Mouse (Mus musculus) thymus, postnatal 0 days (tissue): ENCODE data around the gene Slc2a9. TPM values are rescaled to one million over a fixed set of nuclear protein-coding genes. Genes with fewer than 3 reads are reported as not detected.

ENCODE experiments used
- DNase-seq: peaks from one replicate; pipeline ENCODE4 v3.0.0-alpha.2; 2015; ENCODE audit warnings: low spot score
- polyA plus RNA-seq: library from polyadenylated mRNA; unstranded; fragments of >200 nt; fragmentation: Nextera tagmentation; extraction: Ambion mirVana; gene quantifications from 2 replicates; pipeline ENCODE4 v1.2.1, GENCODE M21; 2015

Gene Slc2a9
- 4.7 and 5.2 TPM in 2 replicates for polyA plus RNA-seq

DNA sequence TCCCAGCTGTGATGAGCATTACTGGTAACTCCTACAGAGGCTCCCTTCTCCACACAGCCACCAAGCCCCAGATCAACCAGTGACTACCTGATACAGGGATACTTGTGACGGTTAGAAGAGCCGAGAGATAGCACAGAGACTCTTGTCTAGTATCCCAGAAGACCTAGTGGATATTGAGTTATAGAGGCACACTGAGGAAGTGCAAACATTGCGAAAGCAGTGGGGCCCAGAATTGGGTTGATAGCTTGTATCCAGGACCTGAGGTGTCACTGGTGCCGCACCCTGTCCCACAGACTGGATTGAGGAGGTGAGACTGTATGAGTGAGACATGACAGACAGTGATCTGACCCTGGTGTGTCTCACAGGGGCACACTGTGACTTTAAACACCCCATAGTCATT, at the start of gene Slc2a9:
Slc2a9 (minus strand) TSS at position 152 of the 400 bp plus-strand sequence.
- no peak for DNase-seq

DNA sequence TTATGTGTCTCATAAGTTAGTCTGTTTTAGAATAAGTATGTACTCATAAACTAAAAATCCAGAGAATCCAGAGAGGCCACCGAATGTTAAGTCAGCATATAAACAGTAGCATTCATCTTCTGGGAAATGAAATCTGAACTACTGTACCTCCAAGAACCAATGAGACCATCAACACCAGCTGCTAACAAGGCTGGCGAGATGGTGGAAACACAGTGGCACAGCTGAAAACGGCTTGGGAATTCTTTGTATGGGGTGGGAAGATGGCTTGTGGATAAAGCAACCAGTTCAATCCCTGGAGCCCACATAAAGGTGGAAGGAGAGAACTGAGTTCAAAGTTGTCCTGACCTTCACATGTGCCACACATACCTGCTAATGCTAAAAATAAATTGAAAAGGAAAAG, 49.7 kb upstream of the Slc2a9 start:
- no peak for DNase-seq

- no peak for DNase-seq
Observed at GRCm38 (mm10) chr5:38550221-38550768, 47.4 kb upstream of the Slc2a9 start.

DNA sequence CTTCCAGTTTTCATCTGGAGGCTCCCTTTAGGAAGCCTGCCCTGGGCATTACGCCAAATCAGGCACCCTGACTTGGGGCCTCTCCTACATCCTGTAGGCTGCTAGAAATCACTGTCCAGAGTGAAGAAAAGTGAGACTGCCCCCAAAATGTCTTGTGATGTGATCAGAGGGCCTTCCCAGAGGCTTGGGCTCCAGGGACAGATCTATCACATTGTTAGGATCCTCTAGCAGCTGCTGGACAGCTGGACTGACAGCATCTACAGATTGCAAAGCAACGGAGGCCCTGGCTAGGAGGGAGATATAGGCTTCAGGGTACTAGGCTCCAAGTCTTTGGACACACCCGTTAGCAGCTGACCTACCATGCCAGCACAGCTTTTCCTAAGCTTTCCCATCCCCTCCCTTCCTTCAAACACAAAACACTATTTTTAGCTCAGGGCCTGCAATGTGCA, 46.5 kb upstream of the Slc2a9 start:
- no peak for DNase-seq

- DNase-seq = no peak
Observed at GRCm38 (mm10) chr5:38547375-38547774, 44.4 kb upstream of the Slc2a9 start.

GRCm38 (mm10) chr5:38544423-38545415, 41.8 kb upstream of the Slc2a9 start:
- no peak for DNase-seq

GRCm38 (mm10) chr5:38543496-38544217, 40.7 kb upstream of the Slc2a9 start:
- DNase-seq = no peak

DNA sequence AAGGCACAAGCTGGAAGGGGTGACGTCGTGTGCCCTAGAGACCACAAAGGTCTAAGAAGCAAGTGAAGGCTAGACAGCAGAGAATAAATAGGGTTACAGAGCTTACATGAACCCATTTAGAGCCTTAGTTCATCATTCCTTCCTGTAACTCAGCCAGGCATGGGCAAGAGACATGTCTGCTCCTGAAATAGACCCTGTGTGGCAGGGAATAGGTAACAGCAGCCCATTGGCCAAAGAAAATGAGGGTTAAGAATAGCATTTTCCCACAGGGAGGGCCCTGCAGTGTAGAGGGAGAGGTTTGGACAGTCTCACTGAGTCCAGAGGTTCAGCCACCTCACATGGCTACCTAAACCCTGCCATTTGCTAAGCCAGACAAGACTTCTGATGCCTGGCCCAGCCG, 38.8 kb upstream of the Slc2a9 start:
- no peak for DNase-seq

GRCm38 (mm10) chr5:38540898-38541297, 38.0 kb upstream of the Slc2a9 start:
- DNase-seq = no peak

DNA sequence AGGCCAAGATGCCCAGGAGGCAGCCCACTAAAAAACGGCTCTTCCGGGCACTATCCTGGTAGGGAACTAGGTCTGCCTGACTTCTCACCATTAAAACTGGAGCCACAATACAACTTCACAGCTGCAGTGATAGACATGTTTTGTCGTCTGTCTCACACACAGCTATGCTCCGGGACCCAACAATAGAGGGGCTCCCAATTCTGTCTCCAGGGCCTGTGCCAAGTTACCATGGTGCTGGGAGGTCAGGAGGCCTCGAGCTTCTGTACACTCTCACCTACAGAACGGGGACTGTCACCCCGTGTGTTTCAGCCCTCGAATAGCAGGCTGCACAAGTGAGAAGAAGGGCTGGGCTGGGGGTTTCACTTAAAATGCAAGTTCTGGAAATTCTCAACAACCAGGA, 35.6 kb upstream of the Slc2a9 start:
- no peak for DNase-seq

DNA sequence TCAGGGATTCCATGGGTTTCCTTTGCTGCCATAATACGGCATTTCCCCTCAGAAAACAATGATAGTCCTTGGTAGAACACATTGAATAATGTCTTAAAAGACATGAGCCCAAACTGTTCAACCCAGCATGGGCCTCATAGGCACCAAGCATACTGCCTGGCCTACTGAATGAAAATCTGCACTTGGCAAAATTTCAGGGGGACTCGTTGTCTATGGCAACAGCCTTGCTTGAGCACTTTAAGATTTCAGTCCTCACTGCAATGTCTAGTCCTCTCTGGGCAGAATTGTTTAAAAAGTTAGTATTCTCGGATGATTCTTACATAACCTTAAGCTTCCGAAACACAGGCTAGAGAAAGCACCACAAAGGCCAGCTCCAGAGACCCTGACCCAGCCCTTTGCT, 34.9 kb upstream of the Slc2a9 start:
- no peak for DNase-seq

DNA sequence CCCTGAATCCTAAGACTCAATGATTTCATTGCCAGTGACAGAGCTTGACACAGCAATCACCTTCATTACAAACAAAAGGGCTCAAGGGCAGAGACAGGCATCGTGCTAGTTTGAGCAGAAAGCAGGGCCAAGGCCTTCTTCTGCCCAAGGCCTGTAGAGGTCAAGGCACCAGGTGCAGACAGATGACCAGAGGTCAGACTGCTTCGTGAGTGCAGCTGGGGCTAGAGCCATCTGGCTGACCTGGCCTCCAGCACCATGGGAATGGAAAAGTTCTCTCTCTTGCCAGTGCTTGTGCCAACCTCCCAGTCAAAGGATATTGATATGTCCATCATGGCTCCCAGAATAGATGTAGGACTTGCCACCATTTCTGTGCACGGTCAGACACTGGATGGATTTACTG, 33.9 kb upstream of the Slc2a9 start:
- no peak for DNase-seq

- DNase-seq = no peak
Observed at GRCm38 (mm10) chr5:38532084-38532483, 29.1 kb upstream of the Slc2a9 start.

DNA sequence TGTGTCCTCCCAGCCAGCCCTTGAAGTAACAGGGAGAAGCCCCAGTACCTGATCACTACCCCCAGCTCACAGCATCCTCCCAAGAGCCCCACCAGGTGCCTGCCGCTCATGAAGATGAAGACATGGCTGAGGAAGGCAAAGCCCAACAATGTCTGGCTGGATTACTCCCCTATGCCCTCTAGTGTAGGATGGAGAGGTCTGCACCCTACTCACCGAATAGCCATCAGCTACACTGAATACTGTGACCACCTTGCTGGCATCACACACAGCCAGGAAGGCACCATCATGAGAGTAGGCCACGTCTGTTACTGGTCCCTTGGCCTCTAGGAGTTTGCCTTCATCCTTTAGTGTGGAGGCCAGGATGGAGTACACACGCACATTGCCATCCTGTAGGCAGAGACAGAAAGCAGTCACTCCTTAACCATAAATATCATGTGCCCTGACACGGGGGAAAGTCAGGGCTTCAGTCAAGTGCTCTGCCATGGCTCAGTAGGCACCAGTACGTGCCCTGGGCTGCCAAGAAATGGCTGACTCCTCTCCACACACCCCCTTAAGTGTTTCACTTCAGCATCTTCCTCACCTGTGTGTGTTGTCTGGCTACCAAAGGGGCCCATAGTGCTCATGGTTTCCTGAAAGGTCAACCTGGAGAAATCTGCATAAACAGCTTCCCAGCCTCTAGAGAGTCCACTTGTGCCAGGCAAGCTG, 26.9 kb upstream of the Slc2a9 start:
- DNase-seq = no peak

DNA sequence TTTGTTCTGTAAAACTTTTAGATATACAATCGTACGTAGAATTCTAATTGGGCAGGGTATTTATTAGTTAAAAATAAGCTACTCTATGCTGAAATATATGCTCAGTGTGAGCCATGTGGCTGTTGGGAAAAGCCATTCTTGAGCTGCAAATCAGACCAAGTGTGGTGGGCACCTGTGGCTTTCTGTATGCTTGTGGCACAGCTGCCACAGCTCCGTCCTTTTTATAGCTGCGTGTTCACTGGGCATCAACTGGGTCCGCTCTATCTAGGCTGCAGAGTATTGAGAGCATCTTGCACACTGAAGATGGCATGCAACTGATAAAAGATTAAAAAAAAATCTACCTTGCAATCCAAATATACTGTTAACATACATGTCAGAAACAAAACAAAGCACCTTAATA, 20.0 kb upstream of the Slc2a9 start:
- DNase-seq = no peak

DNA sequence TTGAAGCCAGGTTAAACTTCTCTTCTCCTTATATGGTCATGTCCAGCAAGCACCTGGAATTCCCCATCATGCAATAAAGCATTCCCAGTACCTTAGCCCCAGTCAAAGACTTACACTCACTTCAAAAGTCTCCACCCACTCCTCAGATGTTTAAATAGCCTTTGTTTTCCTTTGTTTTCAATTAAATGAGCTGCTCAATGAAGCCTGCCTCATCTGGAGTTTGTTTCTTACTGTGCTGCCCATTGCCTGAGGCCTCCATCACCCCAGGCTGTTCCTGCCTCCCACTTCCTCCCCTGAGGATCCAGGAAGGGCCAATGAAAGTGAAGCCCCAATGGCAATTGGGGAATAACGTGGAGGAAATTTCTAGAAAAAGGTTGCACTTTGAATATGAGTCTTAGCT, 17.9 kb upstream of the Slc2a9 start:
- no peak for DNase-seq

GRCm38 (mm10) chr5:38516267-38516666, 13.3 kb upstream of the Slc2a9 start:
- peak; percentile 67 for DNase-seq

DNA sequence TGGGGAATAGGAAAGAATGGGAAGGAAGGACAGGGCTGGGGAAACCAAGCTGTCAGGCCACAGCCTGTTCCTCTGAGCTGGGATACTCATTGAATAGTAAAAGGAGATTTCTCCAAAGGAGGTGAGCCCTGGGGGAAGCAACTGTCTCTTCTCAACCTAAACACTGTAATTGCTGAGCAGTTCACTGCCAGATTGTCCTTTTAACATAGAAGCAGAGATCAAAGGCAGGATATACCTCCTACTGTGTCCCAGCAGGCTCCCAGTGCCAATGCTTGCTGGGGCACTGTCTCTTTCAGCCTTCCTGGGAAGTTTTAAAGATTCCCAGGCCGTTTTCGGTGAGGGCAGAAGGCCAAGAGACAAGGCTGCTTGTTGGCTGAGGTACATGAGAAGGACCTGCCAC, 10.0 kb upstream of the Slc2a9 start:
- no peak for DNase-seq

DNA sequence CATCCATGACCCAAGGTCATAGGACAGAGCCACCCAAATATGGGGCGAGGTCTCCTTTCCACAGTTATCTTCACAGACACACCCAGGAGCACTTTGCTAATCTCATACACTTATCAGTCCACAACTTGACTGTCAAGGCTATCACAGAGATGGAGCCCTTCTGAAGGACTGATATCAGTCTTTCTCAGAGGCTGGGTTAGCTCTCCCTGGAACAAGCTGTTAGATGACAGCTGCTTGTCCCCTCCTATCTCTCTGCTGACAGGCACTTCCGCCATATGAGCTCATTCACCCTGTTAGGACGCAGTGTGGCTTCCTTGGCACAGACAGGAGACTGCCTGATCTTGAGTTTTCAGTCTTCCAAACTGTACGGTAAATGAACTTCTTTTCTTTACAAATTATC, 6.6 kb upstream of the Slc2a9 start:
- no peak for DNase-seq

- DNase-seq = no peak
Observed at GRCm38 (mm10) chr5:38505435-38505765, 2.5 kb upstream of the Slc2a9 start.

DNA sequence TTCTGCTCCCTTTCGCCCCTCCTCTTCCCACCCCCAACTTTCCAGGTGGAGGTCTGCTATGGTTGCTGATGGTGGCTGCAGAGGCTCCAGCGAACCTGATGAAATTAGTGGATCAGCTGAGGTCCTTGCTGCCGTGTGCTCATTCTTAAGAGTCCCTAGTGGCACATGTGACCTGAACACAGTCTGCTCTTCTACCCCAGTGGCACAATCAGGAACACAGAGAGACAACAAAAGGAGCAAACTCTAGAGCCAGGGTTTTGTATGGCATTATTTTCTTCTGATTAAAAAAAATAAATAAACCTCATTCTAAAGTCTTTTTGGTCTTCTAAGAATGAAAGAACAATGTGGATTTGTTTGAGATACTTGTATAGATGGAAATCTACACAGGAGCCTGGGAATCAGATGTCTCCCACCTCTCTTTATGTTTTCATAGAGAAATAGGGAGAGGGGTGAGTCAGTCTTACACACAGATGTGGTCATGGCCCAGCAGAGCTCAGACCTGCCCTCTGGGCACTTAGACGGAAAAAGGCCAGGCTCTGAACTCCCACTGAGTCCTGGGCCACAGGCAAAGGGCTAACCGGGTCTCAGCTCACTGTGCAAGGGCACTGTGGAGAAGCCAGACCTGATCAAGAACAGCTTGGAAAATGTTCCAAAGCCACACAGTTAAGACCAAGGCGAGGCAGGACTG, 1.9 kb upstream of the Slc2a9 start:
- no peak for DNase-seq
